Mouse (Mus musculus) testis, adult 2 months (tissue): Measurements from ENCODE around the gene Hspe1. TPM values are rescaled to one million over a fixed set of nuclear protein-coding genes. Genes with fewer than 3 reads are reported as not detected.

Source experiments
- H3K27ac ChIP-seq: fragments of 200-500 bp; 2 replicates; pipeline ENCODE4 v1.5.1; 2012; ENCODE audit warnings: low read depth, low read length; ENCODE audit not compliant: control insufficient read depth, insufficient read depth
- H3K27me3 ChIP-seq: fragments of 200-500 bp; 2 replicates; pipeline ENCODE4 v1.6.1; 2012; ENCODE audit warnings: mild to moderate bottlenecking, low read length, moderate library complexity; ENCODE audit not compliant: control insufficient read depth, insufficient read depth
- H3K36me3 ChIP-seq: fragments of 200-500 bp; 2 replicates; pipeline ENCODE4 v1.6.1; 2012; ENCODE audit warnings: mild to moderate bottlenecking, low read length; ENCODE audit not compliant: control insufficient read depth, insufficient read depth
- H3K4me1 ChIP-seq: fragments of 200-500 bp; 2 replicates; pipeline ENCODE4 v1.6.1; 2012; ENCODE audit warnings: low read length; ENCODE audit not compliant: control insufficient read depth, insufficient read depth
- H3K4me3 ChIP-seq: fragments of 200-500 bp; 2 replicates; pipeline ENCODE4 v1.5.1; 2012; ENCODE audit warnings: low read depth, mild to moderate bottlenecking, low read length, moderate library complexity, mixed read lengths; ENCODE audit not compliant: control insufficient read depth
- CTCF ChIP-seq: fragments of 200-500 bp; IDR thresholded peaks from 2 replicates; pipeline ENCODE4 v1.5.1; 2012; ENCODE audit warnings: low read depth, mild to moderate bottlenecking, inconsistent platforms, low read length, moderate library complexity; ENCODE audit not compliant: control insufficient read depth, insufficient read depth, insufficient replicate concordance
- POLR2A ChIP-seq: fragments of 200-500 bp; IDR thresholded peaks from 2 replicates; pipeline ENCODE4 v1.6.1; 2012; ENCODE audit warnings: low read depth, mild to moderate bottlenecking, inconsistent platforms, low read length, moderate library complexity; ENCODE audit not compliant: control insufficient read depth
- polyA plus RNA-seq: library from polyadenylated mRNA; depleted of rRNA; stranded (reverse); fragments of >200 nt; gene quantifications from 2 replicates; pipeline ENCODE4 v1.2.3, GENCODE M21; 2012; rRNA removed

Gene Hspe1
- 15.7 and 17.2 TPM in 2 replicates for polyA plus RNA-seq

- Histone ChIP-seq H3K4me3 (peak within 1 kb of the TSS; percentile 99), H3K4me1 (peaks cover 19% of the 10 kb centered on the region), H3K27me3 (no peaks in the 10 kb centered on the region), H3K36me3 (no peaks in the 10 kb centered on the region; the same call in 1 of the 2 replicates), H3K27ac (peak within 1 kb of the TSS; percentile 96)
- TF ChIP-seq CTCF: no peak
- peak; percentile 90 for TF ChIP-seq POLR2A
Observed at GRCm38 (mm10) chr1:55087932-55088610, at the start of gene Hspe1, which contains the start of gene Hspd1. Hspe1 (plus strand) TSS chr1:55088132. Hspd1 (minus strand) TSS chr1:55088243.

- no peaks in the 10 kb centered on the region for H3K27me3 ChIP-seq
- TF ChIP-seq POLR2A (no peak), CTCF (no peak)
- H3K4me3 ChIP-seq: no peak overlapping the region
Observed at GRCm38 (mm10) chr1:55039944-55040343, 48.0 kb upstream of the Hspe1 start.

DNA sequence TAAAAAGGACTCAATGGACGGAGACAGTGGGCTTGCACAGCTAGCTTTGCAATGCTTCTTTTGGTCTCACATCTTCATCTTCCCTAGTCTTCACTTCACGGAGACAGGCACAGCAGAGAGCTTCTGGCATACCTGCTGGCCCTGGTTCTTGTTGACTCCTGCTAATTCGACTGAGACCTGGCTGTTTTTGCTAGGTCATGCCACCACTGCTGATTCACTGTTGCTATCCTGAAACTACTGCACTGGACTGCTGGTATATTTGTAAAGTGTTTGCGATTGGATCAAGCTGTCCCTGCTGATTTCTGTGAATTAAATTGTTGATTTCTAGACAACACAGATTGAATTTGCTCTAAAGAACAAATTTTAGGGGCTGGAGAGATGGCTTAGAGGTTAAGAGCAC, 46.2 kb upstream of the Hspe1 start:
- TF ChIP-seq POLR2A (no peak), CTCF (no peak)
- H3K27ac ChIP-seq: no peak overlapping the region
- H3K36me3 ChIP-seq: no peaks in the 10 kb centered on the region
- H3K27me3 ChIP-seq: no peaks in the 10 kb centered on the region
- no peaks in the 10 kb centered on the region for H3K4me1 ChIP-seq
- no peak overlapping the region for H3K4me3 ChIP-seq

More at GRCm38 (mm10) chr1:55039944-55040343, 48.0 kb upstream of the Hspe1 start:
- Histone ChIP-seq H3K27ac (no peak overlapping the region), H3K36me3 (no peaks in the 10 kb centered on the region), H3K4me1 (no peaks in the 10 kb centered on the region)

GRCm38 (mm10) chr1:55042246-55042645, 45.7 kb upstream of the Hspe1 start:
- H3K36me3 ChIP-seq: no peaks in the 10 kb centered on the region
- no peaks in the 10 kb centered on the region for H3K4me1 ChIP-seq
- no peak overlapping the region for H3K27ac ChIP-seq
- H3K4me3 ChIP-seq: no peak overlapping the region
- no peaks in the 10 kb centered on the region for H3K27me3 ChIP-seq
- TF ChIP-seq CTCF: no peak
- TF ChIP-seq POLR2A: no peak

DNA sequence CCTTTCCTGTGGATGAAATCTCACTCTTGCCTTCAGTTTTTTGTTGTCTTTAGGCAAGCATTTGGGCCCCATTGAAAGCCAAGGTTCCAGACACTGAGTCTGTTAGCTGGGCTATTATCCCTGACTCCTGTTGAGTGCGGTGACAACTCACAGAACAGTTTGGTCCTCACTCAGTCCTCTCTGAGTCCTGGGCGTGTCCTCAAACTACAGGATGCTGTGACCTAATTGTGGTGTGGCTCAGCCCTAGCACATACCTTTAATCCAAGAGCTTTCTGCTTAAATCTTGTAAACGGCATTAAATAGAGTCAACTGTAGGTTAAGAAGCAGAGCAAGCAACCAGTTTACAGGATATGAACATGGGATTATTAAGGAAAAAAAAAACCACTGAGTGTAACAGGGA, 44.8 kb upstream of the Hspe1 start:
- Histone ChIP-seq H3K4me1 (no peaks in the 10 kb centered on the region), H3K4me3 (no peak overlapping the region), H3K36me3 (no peaks in the 10 kb centered on the region), H3K27me3 (no peaks in the 10 kb centered on the region), H3K27ac (no peak overlapping the region)
- no peak for TF ChIP-seq CTCF
- no peak for TF ChIP-seq POLR2A

- Histone ChIP-seq H3K36me3 (no peaks in the 10 kb centered on the region), H3K4me1 (peaks cover 2% of the 10 kb centered on the region; the same call in 1 of the 2 replicates), H3K4me3 (no peak overlapping the region), H3K27ac (no peak overlapping the region), H3K27me3 (no peaks in the 10 kb centered on the region)
- TF ChIP-seq CTCF: no peak
- no peak for TF ChIP-seq POLR2A
Observed at GRCm38 (mm10) chr1:55048841-55049587, 38.9 kb upstream of the Hspe1 start.

DNA sequence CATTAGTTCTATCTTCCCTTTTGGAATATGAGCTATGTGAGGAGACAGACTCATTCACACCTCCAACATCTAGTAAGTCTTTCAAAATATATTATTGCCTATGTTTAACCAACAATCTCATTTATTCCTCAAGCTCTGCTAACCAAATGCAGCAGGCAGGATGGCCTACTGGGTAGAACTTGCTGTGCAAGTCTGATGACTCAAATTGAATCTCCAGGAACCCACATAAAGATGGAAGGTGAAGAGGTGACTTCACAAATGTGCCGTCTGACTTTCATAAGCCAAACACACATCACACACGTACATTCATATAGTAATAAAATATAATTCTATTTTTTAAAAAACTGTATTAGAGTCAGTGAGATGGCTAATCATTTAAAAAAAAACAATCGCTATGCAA, 36.3 kb upstream of the Hspe1 start:
- peak overlapping the region; percentile 99; the same call in 1 of the 2 replicates for H3K4me3 ChIP-seq
- H3K27me3 ChIP-seq: no peaks in the 10 kb centered on the region
- TF ChIP-seq POLR2A (no peak), CTCF (no peak)
- H3K27ac ChIP-seq: peak overlapping the region; percentile 93
- H3K36me3 ChIP-seq: no peaks in the 10 kb centered on the region
- peaks cover 2% of the 10 kb centered on the region for H3K4me1 ChIP-seq
